Mouse (Mus musculus): ENCODE results near the gene Smarcb1. TPM values are rescaled to one million over a fixed set of nuclear protein-coding genes. Genes with fewer than 3 reads are reported as not detected.

Smarcb1 gene
- polyA plus RNA-seq, 1 experiment from 2014 or later, result 236 TPM

DNA sequence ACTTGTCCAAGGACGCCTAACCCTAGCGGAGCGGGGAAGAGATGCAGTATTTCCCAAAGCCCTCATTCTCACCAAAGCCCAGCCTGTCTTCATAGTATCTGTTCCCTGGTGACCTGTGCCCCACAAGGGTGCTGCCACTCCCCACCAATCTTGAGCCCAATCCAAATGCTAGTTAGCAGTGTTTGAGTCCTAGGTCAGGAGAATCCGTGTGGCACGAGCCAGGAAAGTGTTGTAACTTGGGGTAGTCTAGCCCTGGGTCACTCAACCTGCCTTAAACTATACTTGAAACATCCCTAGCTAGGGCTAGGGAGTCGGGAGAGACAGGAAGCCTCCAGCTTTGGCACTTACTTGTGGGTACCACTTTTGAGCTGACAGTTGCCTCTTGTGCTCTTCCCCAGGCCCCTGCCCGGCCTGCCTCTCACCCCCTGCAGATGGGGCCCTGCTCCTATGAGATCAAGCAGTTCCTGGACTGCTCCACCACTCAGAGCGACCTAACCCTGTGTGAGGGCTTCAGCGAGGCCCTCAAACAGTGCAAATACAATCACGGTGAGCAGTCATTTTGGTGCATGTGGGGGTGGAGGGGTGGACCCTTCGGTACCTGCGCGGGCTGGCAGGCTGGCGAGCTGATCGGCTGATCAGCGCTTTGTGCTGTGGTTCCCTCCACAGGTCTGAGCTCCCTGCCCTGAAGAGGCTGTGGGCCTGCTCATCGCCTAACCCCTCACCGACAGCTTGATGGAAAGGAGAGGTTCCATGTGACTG is 15.7 kb upstream of the Smarcb1 start:
- DNase-seq (ENCODE audit: low spot score) (no peak), ATAC-seq (replicated peaks; ENCODE audit: insufficient number of reproducible peaks, low FRiP score, low TSS enrichment, low read depth) (no peak)
- H3K27ac ChIP-seq (replicated peaks; ENCODE audit: low read depth, low read length), result no peak overlapping the region
- peaks cover 3% of the 10 kb centered on the region for H3K4me1 ChIP-seq (ENCODE audit: control insufficient read depth, insufficient read depth, low read length)
- H3K4me3 ChIP-seq (ENCODE audit: low read depth, low read length), result no peak overlapping the region
- H3K9ac ChIP-seq (replicated peaks; ENCODE audit: low read length), result no peak overlapping the region
- no peaks in the 10 kb centered on the region for H3K9me3 ChIP-seq (replicated peaks; ENCODE audit: control insufficient read depth, low read length)
- no peaks in the 10 kb centered on the region for H3K36me3 ChIP-seq (replicated peaks; ENCODE audit: control insufficient read depth, insufficient read depth, low read depth, low read length)
- H3K27me3 ChIP-seq (ENCODE audit: control insufficient read depth, insufficient read depth, low read length), result peaks cover 14% of the 10 kb centered on the region
- WGBS, result 30% methylated on average over 18 of the region's 18 CpGs
- H3K4me2 ChIP-seq (ENCODE audit: low read depth, low read length), result no peak overlapping the region

DNA sequence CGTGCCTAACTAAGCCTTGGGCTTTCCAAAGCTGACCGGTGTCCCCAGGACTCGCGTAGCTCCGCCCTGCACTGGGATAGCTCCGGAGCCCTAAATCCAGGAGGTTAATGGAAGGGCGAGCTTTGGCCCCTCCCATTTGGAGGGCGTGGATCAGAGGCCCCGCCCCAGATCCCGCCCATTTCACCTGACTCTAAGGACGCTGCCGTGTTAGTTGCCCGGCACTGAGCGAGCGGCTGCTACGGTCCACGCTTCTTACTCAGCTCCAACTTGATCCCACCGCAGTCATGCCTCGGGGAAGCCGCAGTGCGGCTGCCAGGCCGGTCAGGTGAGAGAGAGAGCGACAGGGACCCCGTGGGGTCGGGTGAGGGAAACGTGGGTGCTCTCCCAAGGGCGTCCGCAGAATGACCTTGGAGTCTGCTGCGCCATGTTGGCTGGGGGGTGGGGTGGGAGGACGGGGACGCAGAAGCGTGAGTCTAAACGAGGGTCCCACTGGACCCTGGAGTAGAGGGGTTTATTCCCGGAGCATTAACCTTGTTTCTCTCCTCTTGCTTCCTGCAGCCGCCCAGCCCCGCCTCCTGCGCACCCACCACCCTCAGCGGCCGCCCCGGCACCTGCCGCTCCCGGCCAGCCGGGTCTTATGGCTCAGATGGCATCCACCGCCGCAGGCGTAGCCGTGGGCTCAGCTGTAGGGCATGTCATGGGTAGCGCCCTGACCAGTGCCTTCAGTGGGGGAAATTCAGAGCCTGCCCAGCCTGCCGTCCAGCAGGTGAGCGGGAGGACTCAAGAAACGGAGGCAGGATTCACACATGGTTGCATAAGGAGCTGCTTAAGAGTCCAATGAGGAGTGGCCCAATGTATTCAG is 14.5 kb upstream of the Smarcb1 start, which contains the start of gene Mmp11:
Mmp11 (minus strand) TSS at position 817 of the 862 bp plus-strand sequence.
- H3K4me2 ChIP-seq (ENCODE audit: low read depth, low read length), result peak within 1 kb of the TSS; percentile 87
- peak within 1 kb of the TSS; percentile 43 for H3K4me3 ChIP-seq (ENCODE audit: low read depth, low read length)
- H3K27ac ChIP-seq (replicated peaks; ENCODE audit: low read depth, low read length), result no peak within 1 kb of the TSS
- no peaks in the 10 kb centered on the region for H3K9me3 ChIP-seq (replicated peaks; ENCODE audit: control insufficient read depth, low read length)
- WGBS, result 1% methylated on average over 46 of the region's 51 CpGs
- DNase-seq (ENCODE audit: low spot score) (peak; percentile 88), ATAC-seq (replicated peaks; ENCODE audit: insufficient number of reproducible peaks, low FRiP score, low TSS enrichment, low read depth) (peak; percentile 26; the same call in 1 of the 2 replicates)
- peak within 1 kb of the TSS; percentile 43 for H3K9ac ChIP-seq (replicated peaks; ENCODE audit: low read length)
- H3K36me3 ChIP-seq (replicated peaks; ENCODE audit: control insufficient read depth, insufficient read depth, low read depth, low read length), result no peaks in the 10 kb centered on the region
- H3K4me1 ChIP-seq (ENCODE audit: control insufficient read depth, insufficient read depth, low read length), result peaks cover 8% of the 10 kb centered on the region
- peaks cover 17% of the 10 kb centered on the region for H3K27me3 ChIP-seq (ENCODE audit: control insufficient read depth, insufficient read depth, low read length)

DNA sequence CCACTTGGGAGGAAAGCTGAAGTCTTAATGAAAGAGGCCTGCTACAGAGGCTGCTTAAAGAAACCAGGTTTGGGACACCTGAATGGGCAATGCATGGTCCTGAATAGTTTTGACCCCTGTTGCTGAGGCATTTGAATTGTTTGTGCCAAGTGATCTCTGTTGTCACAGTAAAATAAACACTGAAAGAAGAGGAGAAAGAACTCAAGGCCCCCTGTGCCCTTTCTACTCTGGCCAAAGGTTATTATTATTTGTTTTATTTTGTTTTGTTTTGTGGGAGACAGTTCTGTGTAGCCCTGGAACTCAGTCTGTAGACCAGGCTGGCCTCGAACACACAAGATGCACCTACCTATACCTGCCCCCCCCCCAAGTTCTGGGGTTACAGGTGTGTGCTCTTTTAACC is 13.6 kb upstream of the Smarcb1 start:
- Histone ChIP-seq H3K27me3 (ENCODE audit: control insufficient read depth, insufficient read depth, low read length) (peaks cover 17% of the 10 kb centered on the region), H3K9me3 (replicated peaks; ENCODE audit: control insufficient read depth, low read length) (no peaks in the 10 kb centered on the region), H3K9ac (replicated peaks; ENCODE audit: low read length) (no peak overlapping the region), H3K4me1 (ENCODE audit: control insufficient read depth, insufficient read depth, low read length) (peaks cover 8% of the 10 kb centered on the region), H3K36me3 (replicated peaks; ENCODE audit: control insufficient read depth, insufficient read depth, low read depth, low read length) (no peaks in the 10 kb centered on the region), H3K4me3 (ENCODE audit: low read depth, low read length) (peak overlapping the region; percentile 43), H3K27ac (replicated peaks; ENCODE audit: low read depth, low read length) (no peak overlapping the region), H3K4me2 (ENCODE audit: low read depth, low read length) (peak overlapping the region; percentile 87)
- ATAC-seq (replicated peaks; ENCODE audit: insufficient number of reproducible peaks, low FRiP score, low TSS enrichment, low read depth) (no peak), DNase-seq (ENCODE audit: low spot score) (no peak)
- 87% methylated on average over 1 of the region's 1 CpGs for WGBS

DNA sequence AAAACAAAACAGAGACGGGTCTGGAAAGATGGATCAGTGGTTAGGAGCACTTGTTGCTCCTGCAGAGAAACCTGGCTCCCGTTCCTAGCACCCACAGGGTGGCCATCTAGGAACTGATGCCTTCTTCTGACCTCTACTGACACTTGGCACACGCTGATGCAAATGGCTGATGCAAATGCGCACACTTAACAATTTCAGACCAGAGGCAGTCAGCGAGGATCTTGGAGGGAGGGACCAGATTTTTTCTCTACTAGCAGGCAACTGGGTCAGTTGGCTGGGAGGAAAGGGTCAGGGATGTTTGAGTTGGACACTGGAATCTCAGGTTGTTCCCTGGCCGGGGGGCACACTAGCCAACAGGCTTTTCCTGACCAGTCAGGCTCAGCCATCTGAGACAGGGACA is 11.5 kb upstream of the Smarcb1 start, which contains the start of gene Chchd10:
Chchd10 (plus strand) TSS at position 240 of the 400 bp plus-strand sequence.
- WGBS, result 20% methylated on average over 6 of the region's 6 CpGs
- Histone ChIP-seq H3K27me3 (ENCODE audit: control insufficient read depth, insufficient read depth, low read length) (peaks cover 17% of the 10 kb centered on the region), H3K9me3 (replicated peaks; ENCODE audit: control insufficient read depth, low read length) (no peaks in the 10 kb centered on the region), H3K4me3 (ENCODE audit: low read depth, low read length) (peak within 1 kb of the TSS; percentile 64), H3K9ac (replicated peaks; ENCODE audit: low read length) (peak within 1 kb of the TSS; percentile 93), H3K27ac (replicated peaks; ENCODE audit: low read depth, low read length) (0 out of 2 replicates have a peak within 1 kb of the TSS, but pooled peaks have one; percentile 49), H3K36me3 (replicated peaks; ENCODE audit: control insufficient read depth, insufficient read depth, low read depth, low read length) (no peaks in the 10 kb centered on the region), H3K4me1 (ENCODE audit: control insufficient read depth, insufficient read depth, low read length) (peaks cover 8% of the 10 kb centered on the region), H3K4me2 (ENCODE audit: low read depth, low read length) (peak within 1 kb of the TSS; percentile 96)
- ATAC-seq (replicated peaks; ENCODE audit: insufficient number of reproducible peaks, low FRiP score, low TSS enrichment, low read depth) (no peak), DNase-seq (ENCODE audit: low spot score) (no peak)

DNA sequence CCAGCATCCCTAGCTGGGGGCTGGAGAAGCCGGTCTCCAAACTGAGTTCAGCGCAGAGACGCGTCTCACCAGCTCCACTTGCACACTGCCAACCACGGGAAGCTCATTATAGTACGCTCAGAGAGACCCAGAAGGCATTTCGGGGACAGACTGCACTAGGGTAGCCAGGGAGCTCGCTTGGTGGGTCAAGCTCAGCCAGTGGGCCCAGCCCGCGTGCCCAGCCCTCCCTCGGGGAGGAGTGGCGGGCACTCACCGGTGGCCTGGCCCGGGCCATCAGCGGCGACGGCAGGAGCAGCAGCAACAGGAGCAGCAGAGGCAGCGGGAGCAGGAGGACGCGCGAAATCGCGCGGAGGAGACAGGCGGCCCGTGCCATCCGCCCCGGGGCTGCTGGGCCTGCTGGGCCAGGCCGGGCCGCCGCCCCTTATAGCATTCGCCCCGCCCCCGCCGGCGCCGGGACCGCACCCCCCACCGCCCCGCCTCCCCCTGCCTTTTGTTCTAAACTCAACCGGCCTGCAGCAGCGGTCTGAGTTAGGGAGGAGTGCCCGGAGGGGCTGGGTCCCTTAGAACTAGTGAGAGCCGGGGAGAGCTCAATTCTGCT is 10.8 kb upstream of the Smarcb1 start:
- peaks cover 16% of the 10 kb centered on the region for H3K27me3 ChIP-seq (ENCODE audit: control insufficient read depth, insufficient read depth, low read length)
- 1% methylated on average over 30 of the region's 44 CpGs for WGBS

DNA sequence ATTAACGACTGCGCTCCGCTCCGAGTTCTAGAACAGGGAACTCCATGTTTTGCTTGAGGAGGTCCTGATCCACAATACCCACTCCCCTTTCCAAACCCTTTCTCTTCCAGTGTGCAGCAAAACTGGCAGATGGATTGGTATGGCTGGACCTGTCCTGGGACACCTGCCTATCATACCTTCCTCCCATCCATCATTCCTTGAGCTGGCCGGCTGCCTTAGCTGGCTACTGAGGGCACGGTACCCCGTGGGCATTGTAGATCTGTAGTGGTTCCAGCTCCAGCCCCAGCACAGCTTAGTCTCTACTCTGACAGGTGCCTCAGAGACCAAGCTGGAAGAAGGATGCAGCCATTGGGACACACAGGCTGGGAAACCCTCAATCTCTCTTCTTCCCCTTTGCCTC is 9.9 kb upstream of the Smarcb1 start:
- DNase-seq (ENCODE audit: low spot score) (no peak), ATAC-seq (replicated peaks; ENCODE audit: insufficient number of reproducible peaks, low FRiP score, low TSS enrichment, low read depth) (no peak)
- whole genome bisulfite sequencing, result 14% methylated on average over 7 of the region's 7 CpGs
- Histone ChIP-seq H3K4me3 (ENCODE audit: low read depth, low read length) (peak overlapping the region; percentile 64), H3K4me1 (ENCODE audit: control insufficient read depth, insufficient read depth, low read length) (peaks cover 8% of the 10 kb centered on the region), H3K9ac (replicated peaks; ENCODE audit: low read length) (peak overlapping the region; percentile 93), H3K36me3 (replicated peaks; ENCODE audit: control insufficient read depth, insufficient read depth, low read depth, low read length) (no peaks in the 10 kb centered on the region), H3K9me3 (replicated peaks; ENCODE audit: control insufficient read depth, low read length) (no peaks in the 10 kb centered on the region), H3K4me2 (ENCODE audit: low read depth, low read length) (peak overlapping the region; percentile 96), H3K27ac (replicated peaks; ENCODE audit: low read depth, low read length) (no peak overlapping the region), H3K27me3 (ENCODE audit: control insufficient read depth, insufficient read depth, low read length) (peaks cover 10% of the 10 kb centered on the region)

More for the DNA sequence above, 10.8 kb upstream of the Smarcb1 start:
- DNase-seq (ENCODE audit: low spot score) (peak; percentile 80), ATAC-seq (replicated peaks; ENCODE audit: insufficient number of reproducible peaks, low FRiP score, low TSS enrichment, low read depth) (peak; percentile 80)
- Histone ChIP-seq H3K9ac (replicated peaks; ENCODE audit: low read length) (peak overlapping the region; percentile 93), H3K4me3 (ENCODE audit: low read depth, low read length) (peak overlapping the region; percentile 64), H3K4me1 (ENCODE audit: control insufficient read depth, insufficient read depth, low read length) (peaks cover 8% of the 10 kb centered on the region), H3K36me3 (replicated peaks; ENCODE audit: control insufficient read depth, insufficient read depth, low read depth, low read length) (no peaks in the 10 kb centered on the region), H3K9me3 (replicated peaks; ENCODE audit: control insufficient read depth, low read length) (no peaks in the 10 kb centered on the region), H3K27ac (replicated peaks; ENCODE audit: low read depth, low read length) (0 out of 2 replicates have a peak overlapping the region, but pooled peaks have one; percentile 49), H3K4me2 (ENCODE audit: low read depth, low read length) (peak overlapping the region; percentile 96)

DNA sequence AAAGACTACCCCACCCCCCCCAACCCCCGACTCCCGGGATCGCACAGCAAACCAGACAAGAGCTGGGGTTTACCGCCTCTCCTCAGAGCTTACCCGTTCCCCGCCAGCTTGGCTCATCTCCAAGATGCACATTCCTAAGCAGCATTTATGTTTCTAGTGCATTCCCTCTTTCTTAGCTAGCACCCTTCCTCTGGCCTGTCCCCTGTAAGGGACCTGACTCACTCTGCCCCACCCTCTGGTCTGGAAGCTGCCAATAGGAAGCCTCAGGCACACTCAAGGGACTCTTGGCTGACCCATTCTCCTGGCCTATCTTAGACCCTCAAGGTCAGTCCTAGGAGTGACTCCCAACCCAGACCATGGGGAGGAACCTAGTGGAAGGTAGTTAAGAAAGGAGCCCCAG is 8.9 kb upstream of the Smarcb1 start:
- no peak for DNase-seq (ENCODE audit: low spot score)
- H3K4me2 ChIP-seq (ENCODE audit: low read depth, low read length), result peak overlapping the region; percentile 8; the same call in 1 of the 2 replicates
- peaks cover 2% of the 10 kb centered on the region for H3K27me3 ChIP-seq (ENCODE audit: control insufficient read depth, insufficient read depth, low read length)
- H3K9ac ChIP-seq (replicated peaks; ENCODE audit: low read length), result no peak overlapping the region
- no peaks in the 10 kb centered on the region for H3K36me3 ChIP-seq (replicated peaks; ENCODE audit: control insufficient read depth, insufficient read depth, low read depth, low read length)
- H3K4me1 ChIP-seq (ENCODE audit: control insufficient read depth, insufficient read depth, low read length), result peaks cover 8% of the 10 kb centered on the region
- H3K27ac ChIP-seq (replicated peaks; ENCODE audit: low read depth, low read length), result no peak overlapping the region
- no peaks in the 10 kb centered on the region for H3K9me3 ChIP-seq (replicated peaks; ENCODE audit: control insufficient read depth, low read length)
- H3K4me3 ChIP-seq (ENCODE audit: low read depth, low read length), result no peak overlapping the region
- WGBS, result 23% methylated on average over 6 of the region's 6 CpGs
- no peak for ATAC-seq (replicated peaks; ENCODE audit: insufficient number of reproducible peaks, low FRiP score, low TSS enrichment, low read depth)

Data from embryonic facial prominence, embryonic 11.5 days (tissue).